Mouse (Mus musculus): Measurements from ENCODE around the gene Gnao1.

GRCm38 (mm10) chr8:93809226-93809625, 540 bp upstream of the Gnao1 start:
- TF ChIP-seq CTCF (IDR thresholded peaks at IDR 0.05; ENCODE audit: borderline replicate concordance, extremely low read depth, insufficient read depth, insufficient read length): no peak
- TF ChIP-seq POLR2A (IDR thresholded peaks at IDR 0.05; ENCODE audit: borderline replicate concordance, extremely low read depth, insufficient read depth, insufficient read length, poor library complexity, severe bottlenecking): no peak
